Mouse (Mus musculus) 416B (cell line): Measurements from ENCODE around the gene Abcc4.
"Not testable (repeated sequence)": the region's sequence is repeated elsewhere in the genome, so short reads cannot be mapped to it uniquely, and the experiment has no call there.

Experiments
- DNase-seq: peaks from one replicate; pipeline ENCODE4 v3.0.0; 2011; ENCODE audit warnings: low read depth

Gene Abcc4

DNA sequence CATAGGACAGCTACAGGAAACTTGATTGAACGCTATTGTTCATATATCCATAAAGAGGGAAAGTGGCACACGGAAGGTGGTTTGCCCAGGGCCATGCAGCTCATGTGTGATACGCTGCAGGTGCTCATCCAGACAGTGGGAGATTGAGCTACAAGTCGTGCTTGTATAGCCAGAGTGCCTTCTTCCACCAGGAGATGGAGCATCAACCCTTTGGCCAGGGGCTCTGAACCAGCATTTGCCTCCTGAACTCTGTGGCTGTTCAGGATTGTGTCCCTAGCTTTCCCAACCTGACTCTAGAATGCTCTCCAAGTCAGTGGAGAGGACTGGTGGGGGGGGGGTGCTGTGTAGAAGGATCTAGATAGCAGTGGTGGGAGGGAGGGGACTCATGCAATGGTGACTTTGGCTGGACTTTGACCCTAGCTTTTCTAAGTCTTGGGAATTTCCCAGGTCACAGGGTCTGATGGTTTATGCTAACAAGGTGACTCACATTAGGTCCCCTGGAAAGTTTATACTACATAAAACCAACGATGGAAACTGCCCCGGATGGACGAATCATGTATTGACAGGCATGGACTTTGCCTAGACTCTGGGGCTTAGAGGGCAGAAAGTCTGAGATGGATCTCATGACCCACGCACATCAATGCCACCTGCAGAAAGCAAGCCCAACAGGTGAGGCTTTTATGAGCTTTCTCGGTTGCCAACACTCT lies 27.6 kb downstream of the Abcc4 start:
- DNase-seq, result no peak

GRCm38 (mm10) chr14:118676308-118676994 lies 29.6 kb downstream of the Abcc4 start:
- DNase-seq, result no peak

DNA sequence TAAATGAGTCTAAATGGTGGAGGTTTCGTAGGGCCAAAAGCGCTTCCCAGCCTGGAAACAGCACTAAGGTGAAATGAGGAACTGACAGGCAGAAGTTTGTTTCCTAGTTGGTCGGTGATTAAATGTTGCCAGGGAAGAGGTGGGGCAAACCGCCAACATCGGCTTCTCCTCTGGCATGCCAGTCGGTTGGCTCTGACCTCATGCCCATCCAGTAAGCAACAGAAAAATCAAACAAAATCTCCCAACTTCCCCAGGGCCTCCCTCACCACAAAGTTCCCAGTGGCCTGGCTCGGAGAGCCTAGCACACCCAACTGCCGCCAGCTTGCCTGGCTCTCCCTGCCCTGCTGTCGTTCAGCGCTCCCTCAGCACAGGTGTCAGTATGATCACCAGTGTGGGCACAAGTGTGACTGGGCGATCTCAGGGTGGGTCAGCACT lies 31.3 kb downstream of the Abcc4 start:
- DNase-seq, result peak; percentile 82

- no peak for DNase-seq
Observed at GRCm38 (mm10) chr14:118674224-118674623, 31.8 kb downstream of the Abcc4 start.

DNA sequence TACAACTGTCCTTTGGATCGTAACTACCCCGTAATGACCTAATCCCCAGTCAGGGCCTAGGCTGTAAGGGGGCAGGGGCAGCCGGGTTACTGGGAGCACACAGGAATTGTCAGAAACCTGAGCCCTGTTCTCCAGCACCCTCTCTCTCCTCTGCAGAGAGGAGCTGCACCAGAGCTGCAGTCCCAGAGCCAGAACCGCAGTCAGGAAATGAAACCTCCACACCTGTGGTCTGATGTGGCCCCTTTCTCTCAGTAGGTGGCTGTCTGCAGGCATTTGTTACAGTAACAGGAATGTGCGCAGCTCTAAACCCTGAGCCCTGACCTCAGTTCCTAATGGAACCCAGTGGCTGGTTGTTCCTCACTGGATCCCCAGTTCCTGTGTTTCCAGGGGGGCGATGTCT lies 32.5 kb downstream of the Abcc4 start:
- no peak for DNase-seq

DNA sequence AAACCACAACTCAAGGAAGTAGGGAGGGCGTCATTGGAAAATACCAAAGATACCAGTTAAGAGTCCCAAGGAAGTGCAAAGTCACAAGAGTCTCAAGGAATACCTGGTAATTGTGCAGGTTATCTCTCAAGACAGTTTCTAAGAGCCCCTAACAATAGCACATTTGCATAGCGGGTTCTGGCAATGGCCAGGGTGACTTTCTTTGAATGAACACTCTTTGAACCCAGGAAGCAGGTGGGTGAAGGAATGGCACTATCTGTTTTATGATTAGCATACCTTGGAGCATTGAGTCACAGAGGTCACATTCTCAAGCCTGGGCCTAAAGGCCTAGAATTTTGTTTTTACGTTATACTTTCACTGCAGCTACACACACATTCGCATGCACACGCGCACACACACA lies 33.1 kb downstream of the Abcc4 start:
- not testable (repeated sequence) for DNase-seq

DNA sequence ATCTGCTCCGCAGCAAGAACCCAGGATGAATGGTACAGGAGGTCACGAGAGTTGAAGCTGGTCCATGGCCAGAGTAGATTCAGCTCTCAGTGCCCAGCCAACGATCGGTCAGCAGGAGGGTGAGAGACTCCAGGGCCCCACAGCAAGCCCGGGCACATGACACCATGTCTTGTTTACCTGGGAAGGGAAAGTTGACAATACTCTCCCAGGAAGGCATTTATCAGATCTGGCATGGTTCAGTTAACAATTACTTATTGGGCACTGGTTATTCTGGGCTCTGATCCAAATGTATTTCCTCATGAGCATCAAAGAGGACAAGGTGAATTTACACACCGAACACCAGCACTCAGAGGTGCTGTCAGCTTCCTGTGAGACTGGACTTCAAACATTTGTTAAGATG lies 38.5 kb downstream of the Abcc4 start:
- no peak for DNase-seq

DNA sequence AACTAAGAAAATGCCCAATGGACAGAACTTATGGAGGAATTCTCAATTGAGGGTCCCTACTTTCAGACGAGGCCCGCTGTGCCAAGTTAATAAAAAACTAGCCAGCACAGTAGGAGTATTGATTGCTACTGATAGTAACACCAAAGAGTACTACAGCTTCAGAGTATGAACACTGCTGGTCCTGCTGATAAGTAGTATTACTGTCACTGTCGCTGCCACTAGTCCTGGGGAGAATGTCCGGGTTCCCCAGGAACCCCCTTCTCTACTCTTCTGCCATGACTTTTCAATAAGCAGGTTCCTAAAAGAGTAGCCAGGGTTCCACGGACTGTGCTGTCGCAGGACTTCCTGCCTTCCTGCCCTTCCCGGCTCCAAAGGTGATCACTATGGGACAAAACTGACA lies 41.4 kb downstream of the Abcc4 start:
- no peak for DNase-seq

DNA sequence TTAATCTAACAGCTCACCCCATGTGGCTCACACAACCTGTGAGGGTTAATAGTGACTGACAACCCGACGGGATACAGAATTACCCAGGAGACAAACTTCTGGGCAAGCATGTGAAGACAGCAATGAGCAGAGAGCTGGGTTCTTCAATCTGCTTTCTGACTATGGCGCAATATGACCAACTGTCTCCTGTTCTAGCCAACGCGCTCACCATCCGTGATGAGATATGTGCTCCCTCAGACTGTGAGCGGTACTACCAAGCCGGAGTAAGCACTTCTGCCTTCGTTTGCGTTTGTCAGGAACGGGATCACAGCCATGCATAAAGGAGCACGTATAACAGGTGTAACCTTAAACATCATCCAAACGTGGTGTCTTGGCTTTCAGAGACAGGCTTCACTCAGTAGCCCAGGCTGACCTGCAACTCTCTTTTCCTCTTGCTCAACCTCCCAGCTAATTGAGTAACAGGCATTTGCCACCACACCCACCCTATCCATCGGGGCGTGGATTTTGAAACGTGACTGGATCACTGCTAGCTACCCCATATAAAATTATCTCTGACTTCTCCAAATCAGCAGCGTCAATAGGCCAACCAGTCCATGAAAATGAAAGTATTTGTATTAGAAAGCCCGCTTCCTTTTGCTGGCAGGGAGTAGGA lies 43.3 kb downstream of the Abcc4 start:
- DNase-seq, result peak; percentile 85

DNA sequence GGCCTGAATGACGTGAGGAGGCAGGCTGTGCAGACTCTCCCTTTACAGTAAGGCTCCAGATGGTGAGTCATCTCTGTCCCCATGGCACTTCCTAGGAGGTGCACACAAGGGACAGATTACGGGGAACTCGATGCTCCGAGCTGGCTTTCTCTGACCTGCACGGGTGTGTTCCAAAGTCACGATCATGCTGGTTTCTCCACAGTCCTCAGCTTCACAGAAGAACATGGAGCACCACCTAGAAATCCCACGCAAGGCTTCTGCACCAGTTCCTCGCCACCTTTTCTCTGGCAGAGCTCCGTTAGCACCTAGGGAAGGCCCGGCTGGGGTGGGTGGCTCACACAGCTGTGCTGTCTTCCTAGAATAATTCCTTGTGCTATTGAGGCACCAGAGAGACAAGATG lies 43.9 kb downstream of the Abcc4 start:
- no peak for DNase-seq

DNA sequence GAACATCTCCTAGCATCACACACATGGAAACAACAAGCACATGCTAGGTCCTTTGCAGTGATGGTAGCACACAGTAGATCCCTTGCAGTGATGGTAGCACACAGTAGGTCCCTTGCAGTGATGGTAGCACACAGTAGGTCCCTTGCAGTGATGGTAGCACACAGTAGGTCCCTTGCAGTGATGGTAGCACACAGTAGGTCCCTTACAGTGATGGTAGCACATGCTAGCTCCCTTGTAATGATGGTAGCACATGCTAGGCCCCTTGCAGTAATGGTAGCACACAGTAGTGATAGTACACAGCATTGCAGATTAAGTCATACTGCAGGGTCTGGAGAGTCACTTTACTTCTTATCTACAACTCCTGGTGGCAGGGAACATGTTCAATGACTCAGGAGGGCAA lies 46.8 kb downstream of the Abcc4 start:
- DNase-seq, result peak; percentile 45

- peak; percentile 96 for DNase-seq
Observed at GRCm38 (mm10) chr14:118658328-118658692, 47.7 kb downstream of the Abcc4 start.

- DNase-seq, result peak; percentile 50
Observed at GRCm38 (mm10) chr14:118657673-118658327, 48.2 kb downstream of the Abcc4 start.

GRCm38 (mm10) chr14:118657206-118657605 lies 48.8 kb downstream of the Abcc4 start:
- DNase-seq, result no peak

DNA sequence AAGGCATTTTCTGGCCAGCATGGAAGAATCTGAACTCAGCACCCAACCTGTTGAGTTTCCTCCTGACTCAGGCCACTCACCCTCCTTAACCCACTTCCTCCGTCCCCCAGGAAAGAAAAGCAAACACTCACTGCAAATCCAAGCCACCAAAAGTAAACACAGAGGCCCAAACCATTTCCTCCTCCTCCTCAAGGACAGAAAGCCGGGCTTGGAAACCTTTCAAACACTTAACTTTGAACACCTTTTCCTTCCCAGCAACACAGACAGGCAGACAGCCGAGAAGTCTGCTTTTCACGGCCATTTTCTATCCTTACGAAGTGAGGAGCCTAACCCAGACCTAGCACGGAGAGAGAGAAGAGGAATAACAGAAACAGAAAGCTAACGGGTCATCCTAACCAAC lies 50.0 kb downstream of the Abcc4 start:
- peak; percentile 49 for DNase-seq

- DNase-seq, result no peak
Observed at GRCm38 (mm10) chr14:118654903-118655302, 51.1 kb downstream of the Abcc4 start.

GRCm38 (mm10) chr14:118651704-118652439 lies 54.1 kb downstream of the Abcc4 start:
- no peak for DNase-seq

DNA sequence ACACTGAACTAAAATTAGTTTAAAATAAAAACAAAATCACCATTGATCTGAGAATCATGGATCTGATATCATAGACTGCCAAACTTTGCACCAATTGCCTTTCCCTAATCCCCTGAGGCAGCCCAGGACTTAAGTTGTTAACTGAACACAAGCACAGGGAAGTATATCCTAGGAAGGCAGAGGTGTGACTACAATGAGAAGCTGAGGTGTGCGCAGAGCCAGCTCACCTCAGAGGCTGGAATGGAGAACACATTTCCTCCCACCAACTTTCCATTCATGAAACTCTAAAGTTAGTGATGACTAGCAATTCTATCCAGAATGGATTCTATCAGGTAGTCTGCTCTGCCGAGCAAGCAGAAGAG lies 56.1 kb downstream of the Abcc4 start:
- no peak for DNase-seq

DNA sequence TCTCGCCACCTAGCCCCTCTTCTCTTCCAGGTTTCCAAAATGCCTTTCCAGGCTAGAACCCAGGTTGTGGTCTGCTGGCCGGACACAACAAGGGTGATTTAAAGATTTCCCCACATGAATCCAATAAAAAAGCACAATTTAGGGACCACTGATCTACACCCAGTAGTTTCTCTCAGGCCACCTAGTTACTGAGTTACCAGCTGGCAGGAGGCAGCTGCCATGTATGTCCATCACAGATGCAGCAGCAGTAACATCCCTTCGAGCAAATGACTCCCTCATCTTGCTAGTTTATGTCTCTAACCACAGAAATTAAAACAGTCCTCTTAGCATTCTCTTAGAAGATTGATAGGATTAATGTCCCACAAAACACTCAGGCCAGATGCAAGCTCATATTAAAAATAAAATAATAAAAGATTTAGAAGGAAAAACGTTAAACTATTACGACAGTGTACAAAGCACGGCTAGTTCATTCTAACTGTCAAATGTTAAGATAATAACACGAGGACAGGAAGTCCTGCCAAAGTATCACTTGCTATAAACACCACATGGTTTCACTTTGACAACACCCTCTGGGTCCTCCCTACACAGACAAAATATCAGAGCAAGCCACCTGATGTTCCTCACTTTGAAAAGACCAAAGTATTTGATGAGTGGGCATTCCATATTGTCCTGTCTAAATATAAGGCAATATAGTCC lies 56.7 kb downstream of the Abcc4 start:
- no peak for DNase-seq

- not testable (repeated sequence) for DNase-seq
Observed at GRCm38 (mm10) chr14:118642940-118643591, 63.0 kb downstream of the Abcc4 start.

- no peak for DNase-seq
Observed at GRCm38 (mm10) chr14:118642140-118642539, 63.9 kb downstream of the Abcc4 start.
